Mouse (Mus musculus): ENCODE data around the gene Zscan25. TPM values are rescaled to one million over a fixed set of nuclear protein-coding genes. Genes with fewer than 3 reads are reported as not detected.

The Zscan25 gene
- total RNA-seq, 2 experiments from 2014 or later, result 15.4 to 16.6 TPM

Other genes with a start within 250 kb of the Zscan25 start
- not detected for gene Gm4871, start 247.7 kb upstream of the Zscan25 start, total RNA-seq (2021)
- not detected for gene 1700018F24Rik, start 237.5 kb upstream of the Zscan25 start, total RNA-seq (2021)
- 100 to 1,000 TPM; 131 to 134 TPM for gene Arpc1a, start 196.7 kb upstream of the Zscan25 start, total RNA-seq (2021)
- not detected for gene Kpna7, start 196.5 kb upstream of the Zscan25 start, total RNA-seq (2021)
- gene Arpc1b, start 166.3 kb upstream of the Zscan25 start, total RNA-seq (2021), result 100 to 1,000 TPM; 210 to 225 TPM
- gene Pdap1, start 140.3 kb upstream of the Zscan25 start, total RNA-seq (2021), result 10 to 100 TPM; 77.4 to 84.6 TPM
- gene Bud31, start 140.1 kb upstream of the Zscan25 start, total RNA-seq (2021), result 100 to 1,000 TPM; 103 to 110 TPM
- gene Ptcd1, start 113.4 kb upstream of the Zscan25 start, total RNA-seq (2021), result 10 to 100 TPM; 22.1 to 23.1 TPM
- 10 to 100 TPM; 19.9 to 22.5 TPM for gene Cpsf4, start 113.3 kb upstream of the Zscan25 start, total RNA-seq (2021)
- gene Atp5j2, start 88.4 kb upstream of the Zscan25 start, total RNA-seq (2021), result 100 to 1,000 TPM; 493 to 672 TPM
- 10 to 100 TPM in 1 of 2 experiments, 1 to 10 TPM in 1; 9.5 to 10.9 TPM for gene Zkscan14, start 78.6 kb upstream of the Zscan25 start, total RNA-seq (2021)
- gene Zkscan5, start 75.9 kb upstream of the Zscan25 start, total RNA-seq (2021), result 10 to 100 TPM in 1 of 2 experiments, 1 to 10 TPM in 1; 9.2 to 10.6 TPM
- 10 to 100 TPM; 46.2 to 59.3 TPM for gene Zfp655, start 48.8 kb upstream of the Zscan25 start, total RNA-seq (2021)
- not detected for gene Cyp3a57, start 64.8 kb downstream of the Zscan25 start, total RNA-seq (2021)
- gene Cyp3a16, start 189.2 kb downstream of the Zscan25 start, total RNA-seq (2021), result under 1 TPM in 1 of 2 experiments, not detected in 1; 0.20 TPM